Mouse (Mus musculus) adrenal gland, adult 10 weeks (tissue): ENCODE measurements around the gene Pabpc6. TPM values are rescaled to one million over a fixed set of nuclear protein-coding genes. Genes with fewer than 3 reads are reported as not detected.

Source experiments
- polyA plus RNA-seq: library from polyadenylated mRNA; stranded (reverse); fragments of 350-450 nt; fragmentation: Illumina TruSeq; extraction: RNeasy Lipid Tissue Mini Kit (QIAGEN cat#74804); gene quantifications from one replicate; pipeline ENCODE4 v1.2.3, GENCODE M21; 2014; ENCODE audit warnings: low read depth, low replicate concordance

Pabpc6 gene
- polyA plus RNA-seq, result not detected

GRCm38 (mm10) chr17:9669283-9669905 is at the start of gene Pabpc6:
Pabpc6 (minus strand) TSS chr17:9669717.

Other genes starting within 250 kb of the Pabpc6 start
- not detected for gene Gm17728, start 247.7 kb downstream of the Pabpc6 start, polyA plus RNA-seq